Mouse (Mus musculus): ENCODE measurements around the gene Aurka. TPM values are rescaled to one million over a fixed set of nuclear protein-coding genes. Genes with fewer than 3 reads are reported as not detected.

Aurka gene
- polyA plus RNA-seq, 1 experiment from 2014 or later = 190 TPM

DNA sequence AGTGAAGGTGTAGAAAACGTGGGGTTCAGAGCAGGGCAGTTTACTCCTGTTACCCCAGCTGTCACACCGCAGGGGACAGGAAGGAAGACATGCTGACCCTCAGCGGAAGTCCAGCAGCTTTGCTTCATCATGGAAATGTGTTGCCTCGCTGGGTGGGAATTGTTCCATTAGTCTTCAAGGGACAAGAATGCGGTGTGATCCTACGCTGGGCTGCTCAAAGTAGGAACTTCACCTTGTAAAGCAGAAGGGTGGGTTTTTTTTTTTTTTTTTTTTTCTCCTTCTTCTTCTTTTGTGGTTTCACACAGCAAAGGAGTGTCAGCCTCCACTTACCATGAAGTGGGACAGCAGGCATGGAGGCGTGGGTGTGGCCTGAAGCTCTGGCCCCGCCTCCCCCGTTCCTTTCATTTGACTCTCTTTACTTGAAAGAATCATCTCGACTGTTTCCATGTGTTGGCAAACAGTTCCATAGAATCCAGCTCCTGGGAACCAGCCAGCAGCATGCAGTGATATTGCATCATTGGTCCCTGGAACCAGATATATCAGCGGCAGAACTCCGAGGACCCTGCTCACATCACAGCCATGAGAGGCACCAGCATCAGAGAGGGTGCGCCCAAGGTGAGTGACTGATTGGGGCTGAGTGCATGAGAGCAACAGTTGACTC lies 23.2 kb upstream of the Aurka start, which contains the start of gene Cass4:
Cass4 (plus strand) TSS at position 404 of the 661 bp plus-strand sequence.
- no peak within 1 kb of the TSS for H3K27ac ChIP-seq (ENCODE audit: low read depth, low read length)
- H3K9ac ChIP-seq (ENCODE audit: low read depth, low read length) = no peak within 1 kb of the TSS; the same call in 1 of the 2 replicates
- H3K9me3 ChIP-seq (ENCODE audit: control insufficient read depth, low read length) = no peaks in the 10 kb centered on the region
- WGBS = 16% methylated on average over 13 of the region's 13 CpGs
- ATAC-seq (replicated peaks; ENCODE audit: low FRiP score) = peak; percentile 60
- no peaks in the 10 kb centered on the region for H3K36me3 ChIP-seq (ENCODE audit: control insufficient read depth, insufficient read depth, low read length)
- H3K4me1 ChIP-seq (replicated peaks; ENCODE audit: control insufficient read depth, insufficient read depth, low read length) = peaks cover 2% of the 10 kb centered on the region; the same call in 1 of the 2 replicates
- H3K4me2 ChIP-seq = peak within 1 kb of the TSS; percentile 57
- H3K27me3 ChIP-seq (replicated peaks; ENCODE audit: control insufficient read depth, insufficient read depth, low read length) = no peaks in the 10 kb centered on the region
- DNase-seq (ENCODE audit: low spot score) = no peak
- H3K4me3 ChIP-seq (ENCODE audit: low read depth, low read length) = peak within 1 kb of the TSS; percentile 44

DNA sequence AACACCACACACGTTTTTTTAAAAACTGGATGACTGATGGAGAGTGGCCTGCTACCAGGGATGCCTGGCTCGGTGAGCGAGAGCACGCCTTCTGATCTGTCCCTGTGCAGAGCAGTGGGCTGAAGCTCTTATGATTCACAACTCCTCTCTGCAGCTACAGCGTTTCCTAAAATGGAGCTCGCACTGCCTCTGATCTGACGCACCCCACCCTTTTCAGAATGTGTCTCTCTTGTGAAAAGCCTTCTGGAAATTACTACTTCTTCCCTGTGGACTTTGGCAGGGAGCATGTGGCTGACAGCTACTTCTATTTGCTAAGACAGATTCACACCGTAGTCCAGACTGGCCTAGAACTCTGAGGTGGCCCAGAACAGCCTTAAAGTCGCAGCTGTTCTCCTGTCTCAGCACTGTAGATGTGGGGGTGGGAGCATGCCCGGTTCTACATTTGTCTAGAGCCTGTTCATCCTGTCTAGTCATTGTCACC lies 21.7 kb upstream of the Aurka start:
- no peaks in the 10 kb centered on the region for H3K27me3 ChIP-seq (replicated peaks; ENCODE audit: control insufficient read depth, insufficient read depth, low read length)
- WGBS = 64% methylated on average over 10 of the region's 10 CpGs

GRCm38 (mm10) chr2:172390341-172390740 lies 20.0 kb upstream of the Aurka start:
- Histone ChIP-seq H3K27me3 (replicated peaks; ENCODE audit: control insufficient read depth, insufficient read depth, low read length) (no peaks in the 10 kb centered on the region), H3K27ac (ENCODE audit: low read depth, low read length) (no peak overlapping the region), H3K4me1 (replicated peaks; ENCODE audit: control insufficient read depth, insufficient read depth, low read length) (peaks cover 2% of the 10 kb centered on the region; the same call in 1 of the 2 replicates), H3K4me2 (no peak overlapping the region), H3K9ac (ENCODE audit: low read depth, low read length) (no peak overlapping the region), H3K36me3 (ENCODE audit: control insufficient read depth, insufficient read depth, low read length) (no peaks in the 10 kb centered on the region), H3K4me3 (ENCODE audit: low read depth, low read length) (no peak overlapping the region), H3K9me3 (ENCODE audit: control insufficient read depth, low read length) (no peaks in the 10 kb centered on the region)
- ATAC-seq (replicated peaks; ENCODE audit: low FRiP score) = no peak
- no peak for DNase-seq (ENCODE audit: low spot score)
- WGBS = 31% methylated on average over 6 of the region's 6 CpGs

More for the DNA sequence above, 21.7 kb upstream of the Aurka start:
- no peak overlapping the region for H3K4me2 ChIP-seq
- no peaks in the 10 kb centered on the region for H3K36me3 ChIP-seq (ENCODE audit: control insufficient read depth, insufficient read depth, low read length)
- peaks cover 2% of the 10 kb centered on the region; the same call in 1 of the 2 replicates for H3K4me1 ChIP-seq (replicated peaks; ENCODE audit: control insufficient read depth, insufficient read depth, low read length)
- H3K9ac ChIP-seq (ENCODE audit: low read depth, low read length) = no peak overlapping the region
- DNase-seq (ENCODE audit: low spot score) (no peak), ATAC-seq (replicated peaks; ENCODE audit: low FRiP score) (no peak)
- no peak overlapping the region for H3K27ac ChIP-seq (ENCODE audit: low read depth, low read length)
- no peaks in the 10 kb centered on the region for H3K9me3 ChIP-seq (ENCODE audit: control insufficient read depth, low read length)
- no peak overlapping the region for H3K4me3 ChIP-seq (ENCODE audit: low read depth, low read length)

DNA sequence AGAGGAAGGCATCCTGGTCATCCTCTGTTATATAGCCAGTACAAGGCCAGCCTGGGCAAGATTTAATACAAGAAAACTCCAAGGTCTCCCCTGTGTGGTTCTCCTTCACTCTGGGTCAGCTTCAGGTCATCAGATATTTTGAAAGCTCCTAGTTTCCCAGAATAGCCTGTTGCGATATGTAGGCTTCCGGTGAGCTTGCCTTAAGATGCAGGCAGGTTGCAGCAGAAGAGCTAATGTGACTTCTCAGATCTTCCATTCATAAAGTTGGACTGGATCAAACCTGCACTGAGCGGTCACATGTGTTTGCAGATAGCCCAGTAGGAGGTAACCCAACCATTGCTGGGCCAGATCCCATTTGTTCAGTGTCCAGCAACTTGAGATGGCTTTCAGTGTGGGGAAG lies 14.4 kb upstream of the Aurka start:
- no peak for ATAC-seq (replicated peaks; ENCODE audit: low FRiP score)
- Histone ChIP-seq H3K27me3 (replicated peaks; ENCODE audit: control insufficient read depth, insufficient read depth, low read length) (no peaks in the 10 kb centered on the region), H3K9ac (ENCODE audit: low read depth, low read length) (no peak overlapping the region), H3K9me3 (ENCODE audit: control insufficient read depth, low read length) (no peaks in the 10 kb centered on the region), H3K4me3 (ENCODE audit: low read depth, low read length) (no peak overlapping the region), H3K27ac (ENCODE audit: low read depth, low read length) (no peak overlapping the region), H3K36me3 (ENCODE audit: control insufficient read depth, insufficient read depth, low read length) (peaks cover 21% of the 10 kb centered on the region), H3K4me2 (no peak overlapping the region), H3K4me1 (replicated peaks; ENCODE audit: control insufficient read depth, insufficient read depth, low read length) (no peaks in the 10 kb centered on the region)
- no peak for DNase-seq (ENCODE audit: low spot score)
- WGBS = 89% methylated on average over 3 of the region's 3 CpGs

GRCm38 (mm10) chr2:172381898-172382297 lies 11.6 kb upstream of the Aurka start:
- H3K9ac ChIP-seq (ENCODE audit: low read depth, low read length) = no peak overlapping the region
- H3K4me1 ChIP-seq (replicated peaks; ENCODE audit: control insufficient read depth, insufficient read depth, low read length) = no peaks in the 10 kb centered on the region
- peaks cover 45% of the 10 kb centered on the region for H3K36me3 ChIP-seq (ENCODE audit: control insufficient read depth, insufficient read depth, low read length)
- H3K27me3 ChIP-seq (replicated peaks; ENCODE audit: control insufficient read depth, insufficient read depth, low read length) = no peaks in the 10 kb centered on the region
- H3K4me2 ChIP-seq = no peak overlapping the region
- no peak overlapping the region for H3K27ac ChIP-seq (ENCODE audit: low read depth, low read length)
- DNase-seq (ENCODE audit: low spot score) (no peak), ATAC-seq (replicated peaks; ENCODE audit: low FRiP score) (no peak)
- H3K4me3 ChIP-seq (ENCODE audit: low read depth, low read length) = no peak overlapping the region
- no peaks in the 10 kb centered on the region for H3K9me3 ChIP-seq (ENCODE audit: control insufficient read depth, low read length)
- 87% methylated on average over 12 of the region's 12 CpGs for WGBS

DNA sequence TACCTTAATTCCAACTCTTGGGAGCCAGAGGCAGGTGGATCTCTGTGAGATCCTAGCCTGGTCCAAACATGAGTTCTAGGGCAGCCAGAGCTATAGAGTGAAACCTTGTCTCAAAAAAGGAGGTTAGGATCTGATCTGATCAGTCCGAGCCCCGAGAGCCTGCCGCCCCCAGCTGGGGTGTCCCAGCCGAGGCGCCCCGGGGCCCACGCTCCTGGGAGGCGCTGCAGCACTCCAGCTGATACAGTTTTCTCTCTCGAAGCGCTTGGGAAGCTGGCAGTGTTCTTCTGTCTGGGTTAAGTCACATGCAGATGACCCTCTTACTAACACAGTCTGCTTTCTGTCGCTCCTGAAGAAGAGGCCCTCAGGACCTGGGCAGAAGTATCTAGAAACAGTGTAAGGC lies 11.0 kb upstream of the Aurka start:
- no peak; the same call in 1 of the 2 replicates for ATAC-seq (replicated peaks; ENCODE audit: low FRiP score)
- Histone ChIP-seq H3K27ac (ENCODE audit: low read depth, low read length) (no peak overlapping the region), H3K4me2 (no peak overlapping the region), H3K4me3 (ENCODE audit: low read depth, low read length) (no peak overlapping the region), H3K9ac (ENCODE audit: low read depth, low read length) (no peak overlapping the region), H3K36me3 (ENCODE audit: control insufficient read depth, insufficient read depth, low read length) (peaks cover 48% of the 10 kb centered on the region), H3K27me3 (replicated peaks; ENCODE audit: control insufficient read depth, insufficient read depth, low read length) (no peaks in the 10 kb centered on the region), H3K9me3 (ENCODE audit: control insufficient read depth, low read length) (no peaks in the 10 kb centered on the region), H3K4me1 (replicated peaks; ENCODE audit: control insufficient read depth, insufficient read depth, low read length) (no peaks in the 10 kb centered on the region)
- DNase-seq (ENCODE audit: low spot score) = no peak
- WGBS = 95% methylated on average over 11 of the region's 11 CpGs

GRCm38 (mm10) chr2:172380513-172380912 lies 10.2 kb upstream of the Aurka start:
- no peak for ATAC-seq (replicated peaks; ENCODE audit: low FRiP score)
- H3K9ac ChIP-seq (ENCODE audit: low read depth, low read length) = no peak overlapping the region
- H3K27me3 ChIP-seq (replicated peaks; ENCODE audit: control insufficient read depth, insufficient read depth, low read length) = no peaks in the 10 kb centered on the region

GRCm38 (mm10) chr2:172378332-172378731 lies 8.0 kb upstream of the Aurka start:
- Histone ChIP-seq H3K4me3 (ENCODE audit: low read depth, low read length) (no peak overlapping the region), H3K4me2 (no peak overlapping the region), H3K9ac (ENCODE audit: low read depth, low read length) (no peak overlapping the region), H3K36me3 (ENCODE audit: control insufficient read depth, insufficient read depth, low read length) (peaks cover 66% of the 10 kb centered on the region), H3K4me1 (replicated peaks; ENCODE audit: control insufficient read depth, insufficient read depth, low read length) (no peaks in the 10 kb centered on the region), H3K9me3 (ENCODE audit: control insufficient read depth, low read length) (no peaks in the 10 kb centered on the region), H3K27me3 (replicated peaks; ENCODE audit: control insufficient read depth, insufficient read depth, low read length) (no peaks in the 10 kb centered on the region), H3K27ac (ENCODE audit: low read depth, low read length) (no peak overlapping the region)
- ATAC-seq (replicated peaks; ENCODE audit: low FRiP score) (0 out of 2 replicates have a peak, but pooled peaks have one; percentile 53), DNase-seq (ENCODE audit: low spot score) (no peak)
- WGBS = 81% methylated on average over 7 of the region's 7 CpGs

More at GRCm38 (mm10) chr2:172380513-172380912, 10.2 kb upstream of the Aurka start:
- H3K27ac ChIP-seq (ENCODE audit: low read depth, low read length) = no peak overlapping the region
- H3K4me1 ChIP-seq (replicated peaks; ENCODE audit: control insufficient read depth, insufficient read depth, low read length) = no peaks in the 10 kb centered on the region
- no peak overlapping the region for H3K4me2 ChIP-seq
- WGBS = 96% methylated on average over 17 of the region's 17 CpGs
- DNase-seq (ENCODE audit: low spot score) = no peak
- H3K9me3 ChIP-seq (ENCODE audit: control insufficient read depth, low read length) = no peaks in the 10 kb centered on the region
- H3K4me3 ChIP-seq (ENCODE audit: low read depth, low read length) = no peak overlapping the region
- peaks cover 56% of the 10 kb centered on the region for H3K36me3 ChIP-seq (ENCODE audit: control insufficient read depth, insufficient read depth, low read length)

DNA sequence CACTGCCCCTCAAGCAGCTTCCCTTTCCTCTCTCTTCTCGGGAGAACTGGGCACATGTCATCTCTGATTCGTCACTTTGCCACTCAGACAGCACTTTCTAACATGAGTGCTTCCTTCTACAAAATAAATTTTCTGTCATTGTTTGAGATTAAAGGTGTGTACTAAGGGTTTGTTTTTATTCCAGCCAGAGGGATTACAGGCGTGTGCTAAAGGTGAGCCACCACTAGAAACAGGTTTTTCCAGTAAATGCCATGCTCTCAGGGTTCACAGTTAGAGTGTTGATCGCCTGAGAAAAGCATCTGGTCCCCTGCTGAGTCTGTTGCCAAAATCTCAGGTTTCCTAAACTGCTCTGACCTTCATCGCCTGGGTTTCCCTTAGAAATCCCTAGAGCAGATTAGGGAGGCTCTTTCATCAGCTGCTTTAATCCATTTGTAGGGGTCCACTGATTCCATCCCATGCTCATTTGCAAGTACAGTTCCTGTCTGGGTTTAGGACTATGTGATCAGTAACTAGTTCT lies 6.7 kb upstream of the Aurka start:
- H3K27ac ChIP-seq (ENCODE audit: low read depth, low read length) = no peak overlapping the region
- H3K9ac ChIP-seq (ENCODE audit: low read depth, low read length) = no peak overlapping the region
- peaks cover 2% of the 10 kb centered on the region; the same call in 1 of the 2 replicates for H3K4me1 ChIP-seq (replicated peaks; ENCODE audit: control insufficient read depth, insufficient read depth, low read length)
- no peaks in the 10 kb centered on the region for H3K9me3 ChIP-seq (ENCODE audit: control insufficient read depth, low read length)
- H3K36me3 ChIP-seq (ENCODE audit: control insufficient read depth, insufficient read depth, low read length) = peaks cover 74% of the 10 kb centered on the region
- WGBS = 65% methylated on average over 5 of the region's 5 CpGs
- DNase-seq (ENCODE audit: low spot score) = no peak
- no peaks in the 10 kb centered on the region for H3K27me3 ChIP-seq (replicated peaks; ENCODE audit: control insufficient read depth, insufficient read depth, low read length)
- no peak overlapping the region for H3K4me3 ChIP-seq (ENCODE audit: low read depth, low read length)
- H3K4me2 ChIP-seq = no peak overlapping the region
- ATAC-seq (replicated peaks; ENCODE audit: low FRiP score) = no peak
